Mouse (Mus musculus) intestine, embryonic 16.5 days (tissue): ENCODE results near the gene Ccm2. TPM values are rescaled to one million over a fixed set of nuclear protein-coding genes. Genes with fewer than 3 reads are reported as not detected.

Source experiments
- ATAC-seq: fragments of 200-750 bp; cut with Nextera tagmentation; 2 replicates; pipeline ENCODE4 v1.8.0; 2017; ENCODE audit warnings: moderate TSS enrichment, moderate library complexity
- H3K27ac ChIP-seq: fragments of 300-500 bp; sonication (generic); 2 replicates; pipeline ENCODE4 v1.5.1; 2014; ENCODE audit warnings: mild to moderate bottlenecking, low read length
- H3K27me3 ChIP-seq: fragments of 300-500 bp; sonication (generic); replicated peaks from 2 replicates; pipeline ENCODE4 v1.6.1; 2014; ENCODE audit warnings: low read length, control low read depth, mixed read lengths; ENCODE audit not compliant: control insufficient read depth, insufficient read depth
- H3K36me3 ChIP-seq: fragments of 300-500 bp; sonication (generic); 2 replicates; pipeline ENCODE4 v1.6.1; 2014; ENCODE audit warnings: low read length, control low read depth; ENCODE audit not compliant: control insufficient read depth, insufficient read depth
- H3K4me1 ChIP-seq: fragments of 300-500 bp; sonication (generic); 2 replicates; pipeline ENCODE4 v1.6.1; 2014; ENCODE audit warnings: low read length, control low read depth, mixed read lengths; ENCODE audit not compliant: control insufficient read depth, insufficient read depth
- H3K4me2 ChIP-seq: fragments of 300-500 bp; sonication (generic); 2 replicates; pipeline ENCODE4 v1.6.1; 2014; ENCODE audit warnings: low read depth, low read length, control low read depth
- H3K4me3 ChIP-seq: fragments of 300-500 bp; sonication (generic); 2 replicates; pipeline ENCODE4 v1.5.1; 2014; ENCODE audit warnings: mild to moderate bottlenecking, low read length
- H3K9ac ChIP-seq: fragments of 300-500 bp; sonication (generic); 2 replicates; pipeline ENCODE4 v1.6.1; 2014; ENCODE audit warnings: low read depth, low read length
- H3K9me3 ChIP-seq: fragments of 300-500 bp; sonication (generic); 2 replicates; pipeline ENCODE4 v1.6.1; 2016; ENCODE audit warnings: low read length, control low read depth; ENCODE audit not compliant: control insufficient read depth
- WGBS: fragments of 180-500 bp; shearing (Covaris S2); extraction: QIAGEN DNeasy Blood & Tissue Kit; methylation state at CpG from one replicate; pipeline ENCODE4 v1.1.7; 2014; 5-methylcytosine and 5-hydroxymethylcytosine counted together
- polyA plus RNA-seq: library from polyadenylated mRNA; unstranded; fragments of >200 nt; fragmentation: Nextera tagmentation; extraction: Ambion mirVana; gene quantifications from 2 replicates; pipeline ENCODE4 v1.2.1, GENCODE M21; 2015

Ccm2 gene
- polyA plus RNA-seq, 1 experiment from 2014 or later, result 69.9 TPM

DNA sequence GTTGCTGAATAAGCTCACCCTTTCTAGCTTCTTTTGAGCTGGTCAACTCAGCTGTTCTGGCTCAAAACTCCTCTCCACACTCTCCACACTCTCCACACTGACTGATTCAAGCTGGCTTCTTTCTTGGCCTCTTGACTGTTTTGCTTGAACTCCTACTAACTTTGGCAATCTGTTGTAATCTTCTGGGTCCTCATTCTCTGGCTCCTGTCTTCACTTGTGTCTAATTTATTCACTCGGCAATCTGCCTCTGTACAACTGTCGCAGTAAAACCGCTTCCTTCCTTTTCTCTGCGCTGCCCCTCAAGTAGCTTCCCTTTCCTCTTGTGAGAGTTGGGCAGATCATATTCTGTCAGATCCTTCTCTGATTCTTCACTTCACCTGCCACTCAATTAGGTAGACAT, 81.0 kb downstream of the Ccm2 start:
- no peak overlapping the region for H3K27ac ChIP-seq
- no peak for ATAC-seq
- H3K36me3 ChIP-seq, result peaks cover 7% of the 10 kb centered on the region
- H3K4me1 ChIP-seq, result peaks cover 18% of the 10 kb centered on the region
- H3K4me2 ChIP-seq, result no peak overlapping the region
- H3K9me3 ChIP-seq, result no peaks in the 10 kb centered on the region
- H3K4me3 ChIP-seq, result no peak overlapping the region
- H3K9ac ChIP-seq, result no peak overlapping the region
- H3K27me3 ChIP-seq, result no peaks in the 10 kb centered on the region
- 82% methylated on average over 4 of the region's 4 CpGs for WGBS

DNA sequence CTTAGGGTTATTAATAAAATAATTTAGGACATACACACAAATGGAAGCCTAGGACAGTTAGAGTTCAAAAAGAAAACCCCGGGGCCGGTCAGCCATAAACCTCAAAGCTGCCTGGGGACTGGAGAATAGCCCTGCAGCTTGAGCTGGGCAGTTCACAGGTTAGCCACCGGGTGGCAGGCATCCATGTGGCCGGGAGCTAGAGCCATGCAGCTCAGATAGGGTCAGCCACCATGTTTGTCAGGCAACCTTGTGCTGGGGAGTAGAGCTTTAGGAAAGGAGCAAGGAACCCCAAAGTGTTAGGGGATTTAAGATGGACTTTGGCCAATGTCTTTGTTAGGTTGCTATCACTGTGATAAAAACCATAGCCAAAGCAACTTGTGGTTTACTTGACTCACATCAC, 81.9 kb downstream of the Ccm2 start:
- no peak for ATAC-seq
- 31% methylated on average over 4 of the region's 4 CpGs for WGBS

DNA sequence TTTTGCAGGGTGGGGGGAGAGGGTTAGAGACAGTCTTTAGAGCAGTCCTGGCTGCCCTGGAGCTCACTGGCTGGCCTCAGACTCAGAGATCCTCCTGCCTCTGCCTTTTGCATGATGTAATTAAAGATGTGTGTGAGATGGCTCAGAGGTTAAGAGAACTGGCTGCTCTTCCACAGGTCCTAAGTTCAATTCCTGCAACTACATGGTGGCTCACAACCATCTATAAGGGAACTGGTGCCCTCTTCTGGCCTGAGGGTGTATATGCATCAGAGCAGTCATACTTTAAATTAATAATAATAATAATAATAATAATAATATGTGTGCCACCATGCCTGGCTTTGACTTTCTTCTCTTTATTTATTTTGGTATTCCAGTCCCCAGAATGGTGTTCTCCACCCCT, 83.0 kb downstream of the Ccm2 start:
- Histone ChIP-seq H3K9ac (no peak overlapping the region), H3K4me1 (peaks cover 4% of the 10 kb centered on the region), H3K27ac (no peak overlapping the region), H3K27me3 (no peaks in the 10 kb centered on the region), H3K9me3 (no peaks in the 10 kb centered on the region), H3K4me2 (no peak overlapping the region), H3K4me3 (no peak overlapping the region), H3K36me3 (no peaks in the 10 kb centered on the region)
- ATAC-seq, result no peak

More for the DNA sequence above, 81.9 kb downstream of the Ccm2 start:
- Histone ChIP-seq H3K27me3 (no peaks in the 10 kb centered on the region), H3K9me3 (no peaks in the 10 kb centered on the region), H3K4me1 (peaks cover 15% of the 10 kb centered on the region), H3K36me3 (peaks cover 3% of the 10 kb centered on the region; the same call in 1 of the 2 replicates), H3K4me2 (no peak overlapping the region), H3K9ac (no peak overlapping the region), H3K27ac (no peak overlapping the region), H3K4me3 (no peak overlapping the region)

DNA sequence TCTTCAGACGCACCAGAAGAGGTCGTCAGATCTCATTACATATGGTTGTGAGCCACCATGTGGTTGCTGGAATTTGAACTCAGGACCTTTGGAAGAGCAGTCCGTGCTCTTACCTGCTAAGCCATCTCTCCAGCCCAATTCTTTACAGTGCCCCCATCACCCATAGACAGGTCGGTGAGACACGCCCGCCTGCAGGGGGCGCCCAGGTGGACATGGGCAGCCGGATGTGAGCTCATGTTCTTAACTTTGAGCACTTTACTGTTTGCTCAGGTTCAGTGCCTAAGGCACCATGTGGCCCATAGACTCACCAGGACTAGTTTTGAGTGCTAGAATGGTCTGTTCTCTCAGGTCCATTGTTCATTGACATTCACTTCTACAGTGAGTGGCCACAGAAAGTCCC, 89.5 kb downstream of the Ccm2 start:
- Histone ChIP-seq H3K36me3 (no peaks in the 10 kb centered on the region), H3K4me1 (no peaks in the 10 kb centered on the region), H3K27me3 (no peaks in the 10 kb centered on the region), H3K4me3 (no peak overlapping the region), H3K27ac (no peak overlapping the region), H3K9ac (no peak overlapping the region), H3K9me3 (no peaks in the 10 kb centered on the region), H3K4me2 (no peak overlapping the region)
- 71% methylated on average over 8 of the region's 8 CpGs for WGBS
- no peak for ATAC-seq

DNA sequence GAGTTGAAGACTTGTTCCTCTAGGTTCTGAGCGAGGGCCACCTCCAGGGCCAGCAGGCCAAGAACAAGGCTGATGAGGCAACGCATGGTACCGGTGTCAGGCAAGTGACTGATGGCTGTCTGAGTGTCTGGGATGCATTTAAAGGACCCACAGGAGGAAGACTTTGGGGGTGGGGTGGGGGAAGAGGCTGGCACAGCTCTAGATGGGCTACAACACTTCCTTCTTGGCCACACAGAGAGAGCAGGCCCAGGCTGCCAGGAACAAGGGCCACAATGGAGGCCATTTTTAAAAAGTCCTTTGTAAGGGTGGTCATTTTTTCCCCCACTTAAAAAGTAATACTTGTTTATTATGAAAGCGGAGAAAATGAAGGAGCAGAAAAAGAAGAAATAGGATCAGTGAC, 91.8 kb downstream of the Ccm2 start, which contains the start of gene Wap:
TSS of gene Wap (minus strand) at position 101 of the 400 bp plus-strand sequence.
- Histone ChIP-seq H3K4me2 (no peak within 1 kb of the TSS), H3K9ac (no peak within 1 kb of the TSS), H3K36me3 (no peaks in the 10 kb centered on the region), H3K27ac (no peak within 1 kb of the TSS), H3K4me3 (no peak within 1 kb of the TSS), H3K27me3 (no peaks in the 10 kb centered on the region), H3K9me3 (no peaks in the 10 kb centered on the region), H3K4me1 (no peaks in the 10 kb centered on the region)
- 87% methylated on average over 4 of the region's 4 CpGs for WGBS
- no peak for ATAC-seq

DNA sequence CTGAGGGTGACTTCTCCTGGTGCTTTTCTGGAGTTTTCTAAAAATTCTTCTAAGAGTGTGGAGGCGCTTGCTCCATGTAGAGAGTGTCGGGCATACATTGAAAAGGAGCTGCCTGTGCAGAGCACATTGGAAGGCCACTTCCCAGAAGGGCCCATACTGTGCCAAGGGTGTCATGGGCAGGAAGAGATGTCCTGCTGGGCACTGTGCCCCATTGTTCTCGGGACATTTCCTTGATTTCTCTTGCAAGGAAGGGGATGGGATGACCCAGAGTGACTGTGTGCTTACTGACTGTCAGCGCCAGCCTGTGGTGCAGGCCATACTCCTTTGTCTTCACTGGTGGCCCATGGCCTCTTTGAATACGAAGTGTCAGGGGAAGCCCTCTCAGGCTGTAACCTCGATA, 92.4 kb downstream of the Ccm2 start:
- ATAC-seq, result no peak
- WGBS, result 75% methylated on average over 6 of the region's 6 CpGs
- Histone ChIP-seq H3K9ac (no peak overlapping the region), H3K4me1 (no peaks in the 10 kb centered on the region), H3K4me2 (no peak overlapping the region), H3K27me3 (no peaks in the 10 kb centered on the region), H3K4me3 (no peak overlapping the region), H3K27ac (no peak overlapping the region), H3K9me3 (no peaks in the 10 kb centered on the region), H3K36me3 (no peaks in the 10 kb centered on the region)

DNA sequence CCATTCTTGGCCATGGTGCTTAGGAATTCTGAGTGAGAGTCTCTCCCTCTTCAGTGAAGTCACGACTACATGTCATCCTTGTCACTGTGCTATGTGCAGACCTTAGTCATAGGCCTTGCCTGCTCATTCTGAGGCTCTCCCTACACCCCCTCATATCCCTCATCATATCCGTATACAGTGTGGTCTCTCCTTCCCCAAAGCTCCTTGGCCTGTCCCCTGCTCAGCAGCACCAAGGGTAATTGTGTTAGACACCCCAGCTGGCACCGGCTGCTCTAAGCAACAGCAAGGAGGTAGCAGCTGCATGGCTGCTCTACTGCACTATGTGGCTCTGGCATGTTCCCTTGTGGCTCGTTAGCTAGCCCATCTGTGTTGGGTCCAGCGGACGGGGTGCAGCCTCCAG, 97.9 kb downstream of the Ccm2 start:
- no peaks in the 10 kb centered on the region for H3K27me3 ChIP-seq
- 62% methylated on average over 6 of the region's 6 CpGs for WGBS
- no peaks in the 10 kb centered on the region for H3K9me3 ChIP-seq
- no peak overlapping the region for H3K4me2 ChIP-seq
- no peak overlapping the region for H3K9ac ChIP-seq
- H3K36me3 ChIP-seq, result no peaks in the 10 kb centered on the region
- H3K27ac ChIP-seq, result no peak overlapping the region
- no peak overlapping the region for H3K4me3 ChIP-seq
- H3K4me1 ChIP-seq, result no peaks in the 10 kb centered on the region
- ATAC-seq, result no peak

Other genes with a start within 250 kb of the Ccm2 start
- gene Zmiz2, start 157.8 kb upstream of the Ccm2 start, polyA plus RNA-seq, result 9.2 and 9.3 TPM in 2 replicates
- gene Ppia, start 131.4 kb upstream of the Ccm2 start, polyA plus RNA-seq, result 5,222 and 5,444 TPM in 2 replicates
- 393 and 415 TPM in 2 replicates for gene H2afv, start 102.4 kb upstream of the Ccm2 start, polyA plus RNA-seq
- gene Purb, start 71.0 kb upstream of the Ccm2 start, polyA plus RNA-seq, result 24.6 and 24.8 TPM in 2 replicates
- 2.3 and 3.1 TPM in 2 replicates for gene Myo1g, start 25.9 kb upstream of the Ccm2 start, polyA plus RNA-seq
- gene Nacad, start 59.2 kb downstream of the Ccm2 start, polyA plus RNA-seq, result 5.5 and 7.1 TPM in 2 replicates
- gene Tbrg4, start 79.2 kb downstream of the Ccm2 start, polyA plus RNA-seq, result 64.0 and 64.2 TPM in 2 replicates
- gene Wap, start 91.8 kb downstream of the Ccm2 start, polyA plus RNA-seq, result not detected in 2 replicates
- 4.6 and 5.2 TPM in 2 replicates for gene Ramp3, start 111.6 kb downstream of the Ccm2 start, polyA plus RNA-seq